Mouse (Mus musculus): ENCODE measurements around the gene Frmd4b. TPM values are rescaled to one million over a fixed set of nuclear protein-coding genes. Genes with fewer than 3 reads are reported as not detected.

Gene Frmd4b
- total and polyA plus RNA-seq, 3 experiments: 0.13 to 0.70 (median 0.13) TPM

DNA sequence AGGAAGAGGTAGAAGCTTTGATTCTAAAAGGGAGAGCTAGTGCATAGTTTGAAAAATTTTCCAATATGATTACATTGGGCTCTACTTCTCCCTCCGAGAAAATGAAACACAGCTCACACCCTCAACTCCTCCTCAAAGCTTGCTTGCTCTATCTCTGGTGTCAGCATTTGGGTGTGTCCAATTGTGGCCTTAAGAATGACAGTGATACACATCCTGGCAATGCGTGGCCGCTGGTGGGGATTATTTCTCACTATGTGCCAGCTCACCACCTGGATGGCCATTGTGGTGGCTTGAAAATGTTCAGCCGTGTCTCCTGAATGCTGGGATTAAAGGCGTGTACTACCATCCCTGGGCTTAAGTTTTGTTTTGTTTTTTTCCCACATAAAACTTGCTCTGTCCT is 209.9 kb downstream of the Frmd4b start:
- Histone ChIP-seq H3K4me1 (ENCODE audit: control insufficient read depth in 1 of 2, insufficient read depth in 2 of 2) (no peaks in the 10 kb centered on the region), H3K27ac (ENCODE audit: insufficient read depth, low read depth) (no peak overlapping the region)

DNA sequence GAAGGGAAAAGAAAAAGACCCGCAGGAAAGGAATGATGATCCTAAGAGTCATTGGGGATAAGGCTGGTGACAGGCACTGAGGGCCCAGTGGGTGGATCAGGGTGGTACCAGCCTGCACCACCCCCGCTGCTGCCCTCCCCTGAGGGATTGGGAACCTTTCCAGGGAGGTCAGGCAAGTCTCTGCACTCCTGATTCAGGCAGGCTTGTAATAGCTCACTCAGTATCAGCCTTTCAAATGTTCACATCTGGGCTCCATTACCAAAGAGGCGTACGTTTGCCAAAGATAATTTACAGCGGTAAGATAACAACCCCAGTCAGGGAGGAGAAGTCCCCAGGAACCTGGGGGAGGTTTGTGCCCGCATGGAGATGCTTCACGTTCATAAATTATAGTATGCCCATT is 212.0 kb downstream of the Frmd4b start:
- in situ Hi-C loops (cut with MboI; ENCODE audit: low pct_ligation_motif_present, low pct_unique_long_range_greater_than_20kb, low sequenced_read_pairs) (loop anchor here (10.0 kb wide), 1 partner anchor 111 kb away; no protein-coding TSS in a partner anchor), dilution Hi-C loops (cut with MboI; ENCODE audit: extremely low pct_ligation_motif_present, extremely low pct_unique_long_range_greater_than_20kb, low sequenced_read_pairs) (no loop called here)
- H3K27ac ChIP-seq (ENCODE audit: insufficient read depth, low read depth): no peak overlapping the region
- no peaks in the 10 kb centered on the region for H3K27me3 ChIP-seq (replicated peaks)
- TF ChIP-seq BHLHE40 (IDR thresholded peaks at IDR 0.05; ENCODE audit: low read depth, low read length): no peak
- no peak for TF ChIP-seq CHD2 (IDR thresholded peaks at IDR 0.05; ENCODE audit: low read length)
- TF ChIP-seq RAD21 (IDR thresholded peaks at IDR 0.05; ENCODE audit: low read depth, low read length): no peak
- no peak for TF ChIP-seq MAFK (IDR thresholded peaks at IDR 0.05; ENCODE audit: insufficient replicate concordance, low read length)
- no peak for TF ChIP-seq TCF12 (IDR thresholded peaks at IDR 0.05; ENCODE audit: low read depth, low read length)
- no peak for TF ChIP-seq PAX5 (IDR thresholded peaks at IDR 0.05; ENCODE audit: low read length)
- TF ChIP-seq MEF2A (IDR thresholded peaks at IDR 0.05; ENCODE audit: borderline replicate concordance, low read depth, low read length): no peak
- no peak for TF ChIP-seq USF2 (conservative IDR thresholded peaks at IDR 0.05; ENCODE audit: low read depth, low read length)
- no peaks in the 10 kb centered on the region for H3K9me3 ChIP-seq (replicated peaks; ENCODE audit: low read length)
- DNase-seq (ENCODE audit: extremely low read depth): no peak
- H3K9ac ChIP-seq (ENCODE audit: insufficient read depth, low read depth): no peak overlapping the region
- no peaks in the 10 kb centered on the region for H3K4me1 ChIP-seq (ENCODE audit: control insufficient read depth in 1 of 2, insufficient read depth in 2 of 2)
- H3K4me2 ChIP-seq (ENCODE audit: insufficient read depth, low read depth, poor library complexity, severe bottlenecking): no peak overlapping the region
- no peaks in the 10 kb centered on the region for H3K36me3 ChIP-seq (replicated peaks in 1 of 2; ENCODE audit: control insufficient read depth in 1 of 2, insufficient read depth in 1 of 2, low read length in 1 of 2)
- no peaks in the 10 kb centered on the region for H3K79me2 ChIP-seq (replicated peaks; ENCODE audit: control insufficient read depth, extremely low read depth, insufficient read depth, poor library complexity, severe bottlenecking)
- no peak overlapping the region for H3K4me3 ChIP-seq (replicated peaks in 1 of 3; ENCODE audit: low read depth in 2 of 3, low read length in 2 of 3, poor library complexity in 1 of 3)

More for the DNA sequence above, 209.9 kb downstream of the Frmd4b start:
- H3K9me3 ChIP-seq (replicated peaks; ENCODE audit: low read length): no peaks in the 10 kb centered on the region
- DNase-seq (ENCODE audit: extremely low read depth): no peak
- H3K36me3 ChIP-seq (replicated peaks in 1 of 2; ENCODE audit: control insufficient read depth in 1 of 2, insufficient read depth in 1 of 2, low read length in 1 of 2): no peaks in the 10 kb centered on the region
- no peak overlapping the region for H3K4me3 ChIP-seq (replicated peaks in 1 of 3; ENCODE audit: low read depth in 2 of 3, low read length in 2 of 3, poor library complexity in 1 of 3)
- in situ Hi-C loops (cut with MboI; ENCODE audit: low pct_ligation_motif_present, low pct_unique_long_range_greater_than_20kb, low sequenced_read_pairs) (loop anchor here (10.0 kb wide), 1 partner anchor 113 kb away; no protein-coding TSS in a partner anchor), dilution Hi-C loops (cut with MboI; ENCODE audit: extremely low pct_ligation_motif_present, extremely low pct_unique_long_range_greater_than_20kb, low sequenced_read_pairs) (no loop called here)
- no peak for TF ChIP-seq MYC (IDR thresholded peaks at IDR 0.05; ENCODE audit: low read depth, low read length)
- no peaks in the 10 kb centered on the region for H3K79me2 ChIP-seq (replicated peaks; ENCODE audit: control insufficient read depth, extremely low read depth, insufficient read depth, poor library complexity, severe bottlenecking)
- no peak overlapping the region for H3K9ac ChIP-seq (ENCODE audit: insufficient read depth, low read depth)
- H3K4me2 ChIP-seq (ENCODE audit: insufficient read depth, low read depth, poor library complexity, severe bottlenecking): no peak overlapping the region
- H3K27me3 ChIP-seq (replicated peaks): no peaks in the 10 kb centered on the region

DNA sequence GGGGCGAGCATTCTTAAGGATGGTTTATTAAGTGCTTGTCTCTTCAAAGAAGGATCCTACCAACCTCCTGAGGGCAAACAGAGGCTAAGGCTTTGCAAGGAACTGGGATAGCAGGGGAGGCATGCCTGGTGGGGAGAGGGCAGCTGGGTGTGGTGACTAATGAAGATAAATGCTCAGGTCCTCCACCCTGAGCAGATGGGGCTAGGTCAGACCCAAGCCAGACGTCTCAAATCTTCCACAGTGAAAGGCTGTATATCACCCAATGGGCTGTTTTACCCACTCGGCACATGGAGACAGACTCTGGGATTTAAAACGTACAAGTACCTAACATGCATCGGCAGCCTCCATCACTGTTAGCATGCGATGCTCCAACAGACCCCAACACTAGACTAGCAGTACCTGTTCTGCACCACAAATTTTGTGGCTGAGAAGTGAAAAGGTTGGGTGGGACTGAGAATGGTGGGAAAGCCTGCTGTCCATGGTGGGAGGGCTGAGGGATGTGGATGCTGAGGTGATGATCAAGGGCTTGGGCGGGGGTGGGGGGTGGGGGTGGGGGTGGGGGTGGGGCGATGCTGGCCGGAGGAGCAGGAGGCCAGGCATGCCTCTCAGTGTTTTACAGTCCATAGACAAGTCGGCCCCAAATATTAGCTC is 214.4 kb downstream of the Frmd4b start:
- dilution Hi-C loops (cut with MboI; ENCODE audit: extremely low pct_ligation_motif_present, extremely low pct_unique_long_range_greater_than_20kb, low sequenced_read_pairs): no loop called here
- Histone ChIP-seq H3K4me1 (ENCODE audit: control insufficient read depth in 1 of 2, insufficient read depth in 2 of 2) (no peaks in the 10 kb centered on the region), H3K27ac (ENCODE audit: insufficient read depth, low read depth) (no peak overlapping the region), H3K4me3 (replicated peaks in 1 of 3; ENCODE audit: low read depth in 2 of 3, low read length in 2 of 3, poor library complexity in 1 of 3) (no peak overlapping the region), H3K27me3 (replicated peaks) (no peaks in the 10 kb centered on the region), H3K4me2 (ENCODE audit: insufficient read depth, low read depth, poor library complexity, severe bottlenecking) (no peak overlapping the region), H3K9me3 (replicated peaks; ENCODE audit: low read length) (no peaks in the 10 kb centered on the region), H3K9ac (ENCODE audit: insufficient read depth, low read depth) (no peak overlapping the region), H3K79me2 (replicated peaks; ENCODE audit: control insufficient read depth, extremely low read depth, insufficient read depth, poor library complexity, severe bottlenecking) (no peaks in the 10 kb centered on the region), H3K36me3 (replicated peaks in 1 of 2; ENCODE audit: control insufficient read depth in 1 of 2, insufficient read depth in 1 of 2, low read length in 1 of 2) (no peaks in the 10 kb centered on the region)
- DNase-seq (ENCODE audit: extremely low read depth): no peak
- no peak for TF ChIP-seq ETS1 (conservative IDR thresholded peaks at IDR 0.05; ENCODE audit: low read depth, low read length)
- TF ChIP-seq POLR2A (IDR thresholded peaks at IDR 0.05; ENCODE audit: low read depth, low read length): no peak
- no peak for TF ChIP-seq GABPA (IDR thresholded peaks at IDR 0.05; ENCODE audit: insufficient replicate concordance, low read depth, low read length)
- in situ Hi-C loops (cut with MboI; ENCODE audit: low pct_ligation_motif_present, low pct_unique_long_range_greater_than_20kb, low sequenced_read_pairs): loop anchor here (10.0 kb wide), 1 partner anchor 108 kb away; no protein-coding TSS in a partner anchor

All from CH12.LX (cell line).